Mouse (Mus musculus): ENCODE measurements around the gene Tppp3. TPM values are rescaled to one million over a fixed set of nuclear protein-coding genes. Genes with fewer than 3 reads are reported as not detected.

Tppp3 gene
- polyA plus RNA-seq, 1 experiment, result 3.5 TPM

- Histone ChIP-seq H3K27ac (ENCODE audit: control insufficient read depth, insufficient read depth, low read depth, low read length, poor library complexity) (no peak overlapping the region), H3K4me3 (replicated peaks; ENCODE audit: control insufficient read depth, low read depth, low read length) (no peak overlapping the region), H3K4me1 (ENCODE audit: control insufficient read depth, insufficient read depth, low read length) (peaks cover 1% of the 10 kb centered on the region; the same call in 1 of the 2 replicates)
- WGBS, result 17% methylated on average over 5 of the region's 5 CpGs
- TF ChIP-seq POLR2A (IDR thresholded peaks at IDR 0.05; ENCODE audit: borderline replicate concordance, control insufficient read depth, low read depth, low read length), result no peak
- no peak for TF ChIP-seq CTCF (IDR thresholded peaks at IDR 0.05; ENCODE audit: control insufficient read depth, insufficient read depth, low read length)
Observed at GRCm38 (mm10) chr8:105474680-105475079, 3.4 kb upstream of the Tppp3 start.

GRCm38 (mm10) chr8:105473816-105474606 is 2.7 kb upstream of the Tppp3 start:
- Histone ChIP-seq H3K4me1 (ENCODE audit: control insufficient read depth, insufficient read depth, low read length) (peaks cover 2% of the 10 kb centered on the region; the same call in 1 of the 2 replicates), H3K27ac (ENCODE audit: control insufficient read depth, insufficient read depth, low read depth, low read length, poor library complexity) (no peak overlapping the region)
- 31% methylated on average over 17 of the region's 17 CpGs for WGBS

GRCm38 (mm10) chr8:105472983-105473382 is 1.7 kb upstream of the Tppp3 start:
- Histone ChIP-seq H3K4me3 (replicated peaks; ENCODE audit: control insufficient read depth, low read depth, low read length) (no peak overlapping the region), H3K4me1 (ENCODE audit: control insufficient read depth, insufficient read depth, low read length) (peaks cover 2% of the 10 kb centered on the region; the same call in 1 of the 2 replicates), H3K27ac (ENCODE audit: control insufficient read depth, insufficient read depth, low read depth, low read length, poor library complexity) (no peak overlapping the region)
- 50% methylated on average over 9 of the region's 9 CpGs for WGBS
- no peak for TF ChIP-seq CTCF (IDR thresholded peaks at IDR 0.05; ENCODE audit: control insufficient read depth, insufficient read depth, low read length)
- TF ChIP-seq POLR2A (IDR thresholded peaks at IDR 0.05; ENCODE audit: borderline replicate concordance, control insufficient read depth, low read depth, low read length), result no peak

More at GRCm38 (mm10) chr8:105473816-105474606, 2.7 kb upstream of the Tppp3 start:
- TF ChIP-seq CTCF (IDR thresholded peaks at IDR 0.05; ENCODE audit: control insufficient read depth, insufficient read depth, low read length) (no peak), POLR2A (IDR thresholded peaks at IDR 0.05; ENCODE audit: borderline replicate concordance, control insufficient read depth, low read depth, low read length) (no peak)
- H3K4me3 ChIP-seq (replicated peaks; ENCODE audit: control insufficient read depth, low read depth, low read length), result no peak overlapping the region

GRCm38 (mm10) chr8:105472414-105472932 is 1.1 kb upstream of the Tppp3 start:
- WGBS, result 79% methylated on average over 23 of the region's 23 CpGs
- H3K4me3 ChIP-seq (replicated peaks; ENCODE audit: control insufficient read depth, low read depth, low read length), result no peak overlapping the region
- TF ChIP-seq CTCF (IDR thresholded peaks at IDR 0.05; ENCODE audit: control insufficient read depth, insufficient read depth, low read length) (no peak), POLR2A (IDR thresholded peaks at IDR 0.05; ENCODE audit: borderline replicate concordance, control insufficient read depth, low read depth, low read length) (no peak)
- H3K4me1 ChIP-seq (ENCODE audit: control insufficient read depth, insufficient read depth, low read length), result peaks cover 2% of the 10 kb centered on the region; the same call in 1 of the 2 replicates
- H3K27ac ChIP-seq (ENCODE audit: control insufficient read depth, insufficient read depth, low read depth, low read length, poor library complexity), result no peak overlapping the region

- Histone ChIP-seq H3K4me1 (ENCODE audit: control insufficient read depth, insufficient read depth, low read length) (peaks cover 2% of the 10 kb centered on the region; the same call in 1 of the 2 replicates), H3K4me3 (replicated peaks; ENCODE audit: control insufficient read depth, low read depth, low read length) (peak overlapping the region; percentile 6), H3K27ac (ENCODE audit: control insufficient read depth, insufficient read depth, low read depth, low read length, poor library complexity) (no peak overlapping the region)
- 27% methylated on average over 11 of the region's 11 CpGs for WGBS
- TF ChIP-seq POLR2A (IDR thresholded peaks at IDR 0.05; ENCODE audit: borderline replicate concordance, control insufficient read depth, low read depth, low read length) (no peak), CTCF (IDR thresholded peaks at IDR 0.05; ENCODE audit: control insufficient read depth, insufficient read depth, low read length) (no peak)
Observed at GRCm38 (mm10) chr8:105470681-105471313, 529 bp downstream of the Tppp3 start.

- no peak overlapping the region for H3K4me3 ChIP-seq (replicated peaks; ENCODE audit: control insufficient read depth, low read depth, low read length)
- H3K4me1 ChIP-seq (ENCODE audit: control insufficient read depth, insufficient read depth, low read length), result peaks cover 2% of the 10 kb centered on the region; the same call in 1 of the 2 replicates
- TF ChIP-seq CTCF (IDR thresholded peaks at IDR 0.05; ENCODE audit: control insufficient read depth, insufficient read depth, low read length) (no peak), POLR2A (IDR thresholded peaks at IDR 0.05; ENCODE audit: borderline replicate concordance, control insufficient read depth, low read depth, low read length) (no peak)
- no peak overlapping the region for H3K27ac ChIP-seq (ENCODE audit: control insufficient read depth, insufficient read depth, low read depth, low read length, poor library complexity)
- 66% methylated on average over 5 of the region's 5 CpGs for WGBS
Observed at GRCm38 (mm10) chr8:105470262-105470661, 1.1 kb downstream of the Tppp3 start.

GRCm38 (mm10) chr8:105469816-105470215 is 1.5 kb downstream of the Tppp3 start:
- no peak for TF ChIP-seq CTCF (IDR thresholded peaks at IDR 0.05; ENCODE audit: control insufficient read depth, insufficient read depth, low read length)
- TF ChIP-seq POLR2A (IDR thresholded peaks at IDR 0.05; ENCODE audit: borderline replicate concordance, control insufficient read depth, low read depth, low read length), result no peak
- 62% methylated on average over 5 of the region's 5 CpGs for WGBS
- peaks cover 2% of the 10 kb centered on the region; the same call in 1 of the 2 replicates for H3K4me1 ChIP-seq (ENCODE audit: control insufficient read depth, insufficient read depth, low read length)
- no peak overlapping the region for H3K27ac ChIP-seq (ENCODE audit: control insufficient read depth, insufficient read depth, low read depth, low read length, poor library complexity)
- no peak overlapping the region for H3K4me3 ChIP-seq (replicated peaks; ENCODE audit: control insufficient read depth, low read depth, low read length)

All from bone marrow, adult 2 months (tissue).